Mouse (Mus musculus) hindbrain, embryonic 12.5 days (tissue): ENCODE measurements around the gene Slc1a5. TPM values are rescaled to one million over a fixed set of nuclear protein-coding genes. Genes with fewer than 3 reads are reported as not detected.
A peak's percentile ranks its signal among the peaks of the same experiment; 100 is the strongest.

Experiments used
- ATAC-seq: fragments of 200-750 bp; cut with Nextera tagmentation; 2 replicates; pipeline ENCODE4 v1.8.0; 2017; ENCODE audit warnings: moderate TSS enrichment; ENCODE audit not compliant: low FRiP score
- H3K27ac ChIP-seq: fragments of 300-500 bp; sonication (generic); 2 replicates; pipeline ENCODE4 v1.5.1; 2016; ENCODE audit warnings: mild to moderate bottlenecking
- H3K27me3 ChIP-seq: fragments of 300-500 bp; sonication (generic); 2 replicates; pipeline ENCODE4 v1.6.1; 2016; ENCODE audit warnings: mild to moderate bottlenecking
- H3K36me3 ChIP-seq: fragments of 300-500 bp; sonication (generic); 2 replicates; pipeline ENCODE4 v1.6.1; 2016; ENCODE audit warnings: mild to moderate bottlenecking
- H3K4me1 ChIP-seq: fragments of 300-500 bp; sonication (generic); 2 replicates; pipeline ENCODE4 v1.6.1; 2016
- H3K4me2 ChIP-seq: fragments of 300-500 bp; sonication (generic); replicated peaks from 2 replicates; pipeline ENCODE4 v1.6.1; 2016; ENCODE audit warnings: mild to moderate bottlenecking
- H3K4me3 ChIP-seq: fragments of 300-500 bp; sonication (generic); 2 replicates; pipeline ENCODE4 v1.5.1; 2016; ENCODE audit warnings: mild to moderate bottlenecking
- H3K9ac ChIP-seq: fragments of 300-500 bp; sonication (generic); 2 replicates; pipeline ENCODE4 v1.6.1; 2016; ENCODE audit warnings: mild to moderate bottlenecking, moderate library complexity
- H3K9me3 ChIP-seq: fragments of 300-500 bp; sonication (generic); replicated peaks from 2 replicates; pipeline ENCODE4 v1.6.1; 2016; ENCODE audit warnings: mild to moderate bottlenecking
- WGBS: fragments of 180-500 bp; shearing (Covaris S2); methylation state at CpG from one replicate; pipeline ENCODE4 v1.1.7; 2016; 5-methylcytosine and 5-hydroxymethylcytosine counted together
- polyA plus RNA-seq: library from polyadenylated mRNA; unstranded; fragments of >200 nt; fragmentation: Nextera tagmentation; extraction: Ambion mirVana; gene quantifications from 2 replicates; pipeline ENCODE4 v1.2.1, GENCODE M21; 2016

Slc1a5 gene
- polyA plus RNA-seq, 1 experiment from 2014 or later, result 20.5 TPM

DNA sequence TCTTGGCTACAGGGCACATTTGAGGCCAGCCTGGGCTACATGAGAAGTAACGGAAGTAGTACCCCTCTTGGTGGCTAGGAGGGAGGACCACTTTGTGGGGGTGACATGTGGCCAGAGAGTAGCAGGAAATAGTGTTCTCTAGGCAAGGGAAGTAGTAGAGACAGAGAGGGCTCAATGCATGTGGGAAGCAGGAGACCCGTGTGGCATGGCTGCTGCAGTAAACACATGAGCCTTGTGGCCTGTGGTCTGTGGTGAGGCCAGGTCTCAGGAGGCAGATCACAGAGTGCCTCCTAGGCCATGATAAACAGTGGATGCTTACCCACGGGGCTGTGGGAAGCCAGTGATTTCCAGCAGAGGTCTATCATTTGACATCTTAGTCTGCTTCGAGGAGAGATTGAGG lies 46.1 kb downstream of the Slc1a5 start:
- Histone ChIP-seq H3K4me3 (no peak overlapping the region), H3K36me3 (peaks cover 96% of the 10 kb centered on the region), H3K4me2 (no peak overlapping the region), H3K9me3 (no peaks in the 10 kb centered on the region), H3K27ac (no peak overlapping the region), H3K4me1 (peaks cover 4% of the 10 kb centered on the region; the same call in 1 of the 2 replicates), H3K27me3 (no peaks in the 10 kb centered on the region), H3K9ac (no peak overlapping the region)
- WGBS, result 90% methylated on average over 4 of the region's 4 CpGs
- no peak for ATAC-seq

DNA sequence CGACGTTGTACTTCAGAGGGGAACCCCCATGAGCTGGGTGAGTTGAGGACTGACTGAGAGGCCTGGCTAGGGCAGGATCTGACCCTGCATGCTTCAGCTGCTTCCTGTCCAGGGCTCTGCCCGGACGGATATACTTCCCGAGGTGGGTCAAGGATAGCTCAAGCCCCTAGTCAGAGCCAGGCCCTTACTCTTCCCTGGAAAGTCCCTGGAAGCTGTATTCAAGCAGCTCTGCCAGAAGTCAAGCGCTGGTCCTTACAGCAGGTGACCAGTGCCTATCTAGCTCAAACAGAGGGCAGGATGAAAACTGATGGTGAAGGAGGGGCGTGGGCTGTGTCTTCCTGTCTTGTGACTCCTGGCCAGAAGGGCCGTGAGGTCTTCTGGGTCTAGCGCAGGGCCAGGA lies 49.3 kb downstream of the Slc1a5 start:
- H3K9me3 ChIP-seq, result no peaks in the 10 kb centered on the region
- peaks cover 4% of the 10 kb centered on the region; the same call in 1 of the 2 replicates for H3K4me1 ChIP-seq
- ATAC-seq, result no peak
- H3K27me3 ChIP-seq, result no peaks in the 10 kb centered on the region
- no peak overlapping the region for H3K27ac ChIP-seq
- H3K9ac ChIP-seq, result no peak overlapping the region
- no peak overlapping the region for H3K4me3 ChIP-seq
- peaks cover 98% of the 10 kb centered on the region for H3K36me3 ChIP-seq
- no peak overlapping the region for H3K4me2 ChIP-seq
- WGBS, result 86% methylated on average over 9 of the region's 9 CpGs

DNA sequence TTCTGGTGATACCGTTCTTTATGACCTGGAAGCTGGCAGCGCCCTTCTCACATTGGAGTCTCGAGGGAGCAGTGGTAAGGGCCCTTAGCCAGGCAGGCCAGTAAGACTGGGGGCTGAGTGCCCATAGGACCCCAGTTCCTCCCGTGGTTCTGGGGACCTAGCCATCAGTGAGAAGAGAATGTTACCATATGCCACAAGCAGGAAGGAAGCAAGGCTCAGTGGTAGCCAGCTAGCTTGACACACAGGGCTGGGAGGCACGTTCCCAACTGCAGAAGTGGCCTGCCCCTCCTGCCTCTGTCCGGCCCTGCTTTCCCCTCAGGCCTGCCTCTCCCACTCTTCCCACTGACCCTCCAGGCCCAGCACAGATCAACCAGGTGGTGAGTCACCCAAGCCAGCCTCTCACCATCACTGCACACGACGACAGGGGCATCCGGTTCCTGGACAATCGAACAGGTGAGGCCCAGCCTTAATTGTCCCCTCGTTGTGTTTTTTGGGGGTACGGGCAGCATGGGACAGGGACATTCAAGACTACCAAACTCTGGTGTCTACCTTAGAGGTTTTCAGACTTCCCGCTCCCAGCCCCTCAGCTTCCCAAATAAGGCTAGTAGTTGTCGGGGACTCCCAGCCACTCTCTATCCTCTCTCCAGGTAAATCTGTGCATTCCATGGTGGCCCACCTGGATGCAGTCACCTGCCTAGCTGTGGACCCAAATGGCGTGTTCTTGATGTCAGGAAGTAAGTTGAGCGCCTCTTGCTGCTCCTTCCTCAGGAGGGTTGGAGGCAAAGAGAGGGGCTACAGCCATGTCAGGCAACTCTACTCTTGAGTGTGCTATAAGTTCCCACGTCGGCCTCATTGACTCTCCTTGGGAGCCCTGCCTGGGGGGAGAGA lies 57.0 kb downstream of the Slc1a5 start:
- ATAC-seq, result no peak
- Histone ChIP-seq H3K27me3 (no peaks in the 10 kb centered on the region), H3K4me2 (no peak overlapping the region), H3K27ac (no peak overlapping the region), H3K4me1 (peaks cover 7% of the 10 kb centered on the region), H3K9me3 (no peaks in the 10 kb centered on the region), H3K36me3 (peaks cover 73% of the 10 kb centered on the region), H3K4me3 (no peak overlapping the region), H3K9ac (no peak overlapping the region)
- 94% methylated on average over 18 of the region's 18 CpGs for WGBS

DNA sequence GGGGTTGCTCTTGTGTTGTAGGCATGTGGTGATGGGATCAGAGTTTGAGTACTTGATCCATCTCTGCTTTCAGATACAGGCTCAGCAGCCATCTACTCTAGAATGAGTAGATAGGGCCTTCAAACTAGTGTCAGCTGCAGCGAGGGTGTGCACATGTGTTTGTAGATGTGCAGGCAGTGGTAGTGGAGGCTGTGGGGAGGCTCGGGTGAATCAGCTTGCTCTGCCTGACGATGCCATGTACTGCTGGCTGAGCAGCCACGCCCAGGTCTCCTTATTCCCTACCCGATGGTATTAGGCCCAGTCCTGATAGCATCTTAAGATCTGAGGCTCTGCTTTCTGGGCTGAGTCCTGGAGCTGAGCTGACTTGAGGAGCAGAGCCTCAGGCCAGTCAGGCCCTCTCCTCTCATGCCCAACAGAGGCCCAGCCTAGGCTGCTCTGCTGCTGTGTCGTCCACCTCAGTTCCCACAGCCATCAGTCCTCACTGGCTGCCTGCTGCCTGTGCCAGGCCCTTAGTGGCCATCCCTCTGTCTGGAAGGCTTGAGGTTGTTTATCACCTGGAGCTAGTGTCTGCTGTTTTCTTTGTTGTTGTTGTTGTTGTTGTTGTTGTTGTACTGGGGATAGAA lies 57.8 kb downstream of the Slc1a5 start:
- Histone ChIP-seq H3K9ac (no peak overlapping the region), H3K36me3 (peaks cover 65% of the 10 kb centered on the region), H3K4me3 (no peak overlapping the region), H3K27me3 (no peaks in the 10 kb centered on the region), H3K27ac (no peak overlapping the region), H3K9me3 (no peaks in the 10 kb centered on the region), H3K4me1 (peaks cover 13% of the 10 kb centered on the region), H3K4me2 (no peak overlapping the region)
- no peak for ATAC-seq
- 90% methylated on average over 6 of the region's 6 CpGs for WGBS

DNA sequence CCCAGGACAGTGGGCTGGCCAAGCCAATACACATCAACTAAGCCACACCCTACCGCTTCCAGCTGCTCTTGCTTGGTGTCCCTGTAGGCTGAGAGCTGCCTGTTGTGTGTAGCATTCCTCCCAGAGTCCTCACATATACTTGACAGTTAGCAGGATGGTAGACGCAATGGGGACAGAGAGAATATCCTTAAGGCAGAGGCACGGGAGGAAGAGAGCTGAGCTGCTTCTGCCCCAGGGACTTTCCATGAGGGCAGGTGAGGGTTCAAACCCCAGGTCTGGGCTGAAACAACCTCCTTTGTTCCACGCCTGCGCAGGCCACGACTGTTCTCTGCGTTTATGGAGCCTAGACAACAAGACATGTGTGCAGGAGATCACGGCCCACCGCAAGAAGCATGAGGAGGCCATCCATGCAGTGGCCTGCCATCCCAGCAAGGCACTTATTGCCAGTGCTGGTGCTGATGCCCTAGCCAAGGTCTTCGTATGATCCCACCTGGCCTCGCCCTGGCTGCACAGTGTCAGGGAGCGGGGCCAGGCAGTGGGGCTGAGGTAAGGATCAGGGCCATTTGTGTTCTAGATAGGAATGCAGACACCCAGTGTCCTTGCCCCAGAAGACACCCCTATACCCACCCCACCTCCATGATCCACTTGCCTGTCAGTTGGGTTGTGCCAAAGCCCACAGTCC lies 58.4 kb downstream of the Slc1a5 start:
- H3K4me1 ChIP-seq, result peaks cover 20% of the 10 kb centered on the region
- H3K4me3 ChIP-seq, result no peak overlapping the region
- H3K36me3 ChIP-seq, result peaks cover 59% of the 10 kb centered on the region
- no peaks in the 10 kb centered on the region for H3K9me3 ChIP-seq
- H3K9ac ChIP-seq, result no peak overlapping the region
- ATAC-seq, result no peak
- H3K27me3 ChIP-seq, result no peaks in the 10 kb centered on the region
- no peak overlapping the region for H3K4me2 ChIP-seq
- WGBS, result 91% methylated on average over 12 of the region's 12 CpGs
- no peak overlapping the region for H3K27ac ChIP-seq

DNA sequence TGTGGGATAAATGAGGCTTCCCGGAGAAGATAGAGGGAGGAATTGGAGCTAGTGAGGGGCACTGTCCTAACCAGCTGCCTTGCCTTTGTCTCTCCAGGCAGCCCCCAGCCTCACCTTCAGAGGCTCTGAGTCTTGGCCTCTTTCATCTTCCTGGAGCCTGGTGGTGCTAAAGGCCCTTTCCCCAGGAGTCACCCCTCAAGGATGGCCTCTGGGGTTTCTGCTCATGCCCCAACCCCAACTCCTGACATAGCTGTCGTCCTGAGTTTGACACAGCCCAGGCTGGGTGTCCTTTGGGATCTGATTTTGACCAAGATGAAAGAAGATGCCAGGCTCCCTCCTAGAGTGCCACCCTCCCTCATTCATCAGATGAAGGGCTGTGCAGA lies 59.0 kb downstream of the Slc1a5 start:
- H3K27me3 ChIP-seq, result no peaks in the 10 kb centered on the region
- no peak overlapping the region for H3K9ac ChIP-seq
- H3K27ac ChIP-seq, result no peak overlapping the region
- WGBS, result 90% methylated on average over 2 of the region's 2 CpGs
- ATAC-seq, result no peak
- H3K4me1 ChIP-seq, result peaks cover 23% of the 10 kb centered on the region
- H3K9me3 ChIP-seq, result no peaks in the 10 kb centered on the region
- peaks cover 53% of the 10 kb centered on the region for H3K36me3 ChIP-seq
- no peak overlapping the region for H3K4me2 ChIP-seq
- no peak overlapping the region for H3K4me3 ChIP-seq

DNA sequence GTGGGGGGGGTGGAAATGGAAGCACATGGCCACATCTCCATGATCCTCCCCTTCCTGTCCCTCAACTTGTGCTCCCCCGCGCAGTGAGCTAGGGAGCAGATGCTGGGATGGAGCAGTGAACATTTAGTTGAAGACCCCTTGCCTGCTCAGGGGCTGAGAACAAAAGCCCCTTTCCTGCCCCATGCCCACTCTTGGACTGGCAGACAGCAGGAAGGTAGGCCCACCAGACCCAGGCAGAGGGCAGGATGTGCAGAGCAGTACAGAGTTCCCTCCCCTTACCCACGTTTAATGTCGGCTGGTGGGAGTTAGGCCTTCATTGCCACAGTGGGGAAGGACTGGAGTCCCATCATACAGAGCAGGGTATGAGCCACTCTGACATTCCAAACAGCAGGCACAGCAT lies 59.9 kb downstream of the Slc1a5 start:
- Histone ChIP-seq H3K4me3 (no peak overlapping the region), H3K9ac (no peak overlapping the region), H3K4me2 (no peak overlapping the region), H3K36me3 (peaks cover 52% of the 10 kb centered on the region), H3K27ac (peak overlapping the region; percentile 23; the same call in 1 of the 2 replicates), H3K4me1 (peaks cover 31% of the 10 kb centered on the region), H3K9me3 (no peaks in the 10 kb centered on the region), H3K27me3 (no peaks in the 10 kb centered on the region)
- WGBS, result 75% methylated on average over 4 of the region's 4 CpGs
- ATAC-seq, result no peak

DNA sequence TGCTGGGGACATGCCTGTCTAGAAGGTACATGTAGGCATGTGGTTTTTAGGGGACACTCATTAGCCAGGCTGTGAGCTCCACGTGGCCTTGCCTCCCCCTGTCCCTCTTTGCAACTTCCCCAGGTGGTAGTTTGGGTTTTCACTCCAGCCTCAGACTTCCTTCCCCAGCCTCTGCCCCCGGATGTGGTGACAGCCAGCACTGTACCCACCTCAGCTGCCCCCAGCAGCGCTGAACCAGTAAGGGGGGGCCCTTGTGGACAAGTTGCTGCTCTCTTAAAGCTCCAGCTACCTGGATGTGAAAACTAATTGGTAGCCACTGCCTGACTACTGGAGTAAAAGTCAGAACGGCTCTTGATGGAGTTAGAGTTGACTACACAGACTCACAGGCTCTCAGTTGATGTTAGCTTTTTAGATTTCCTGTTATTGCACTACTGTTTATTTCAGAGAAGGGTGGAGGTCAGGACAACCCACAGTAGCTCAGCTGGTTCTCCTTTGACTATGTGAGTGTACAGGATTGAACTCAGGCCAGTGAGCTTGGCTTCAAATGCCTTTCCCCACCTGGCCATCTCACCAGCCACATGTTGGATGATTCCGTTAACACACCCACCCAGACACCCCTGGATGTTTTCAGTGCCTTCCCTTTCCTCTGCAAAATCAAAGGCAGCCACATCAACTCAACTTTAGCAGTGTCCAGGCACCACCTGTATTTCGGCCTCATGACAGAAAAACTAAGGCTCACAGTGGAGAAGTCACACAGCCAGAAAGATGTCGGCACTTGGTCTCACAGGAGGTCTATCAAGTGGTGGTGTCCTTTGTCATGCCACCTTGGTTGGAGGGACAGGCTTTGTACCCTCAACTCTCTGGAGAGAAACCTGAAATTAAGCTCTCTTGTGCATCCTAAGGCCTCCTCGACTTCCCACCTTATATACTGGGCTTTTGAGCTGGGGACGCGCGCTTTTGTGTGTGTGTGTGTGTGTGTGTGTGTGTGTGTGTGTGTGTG lies 60.7 kb downstream of the Slc1a5 start:
- no peaks in the 10 kb centered on the region for H3K27me3 ChIP-seq
- H3K4me3 ChIP-seq, result peak overlapping the region; percentile 51
- H3K36me3 ChIP-seq, result peaks cover 48% of the 10 kb centered on the region
- WGBS, result 42% methylated on average over 11 of the region's 11 CpGs
- H3K4me1 ChIP-seq, result peaks cover 31% of the 10 kb centered on the region
- H3K9ac ChIP-seq, result peak overlapping the region; percentile 76
- ATAC-seq, result peak; percentile 2
- peak overlapping the region; percentile 73 for H3K27ac ChIP-seq
- peak overlapping the region; percentile 92 for H3K4me2 ChIP-seq
- no peaks in the 10 kb centered on the region for H3K9me3 ChIP-seq

DNA sequence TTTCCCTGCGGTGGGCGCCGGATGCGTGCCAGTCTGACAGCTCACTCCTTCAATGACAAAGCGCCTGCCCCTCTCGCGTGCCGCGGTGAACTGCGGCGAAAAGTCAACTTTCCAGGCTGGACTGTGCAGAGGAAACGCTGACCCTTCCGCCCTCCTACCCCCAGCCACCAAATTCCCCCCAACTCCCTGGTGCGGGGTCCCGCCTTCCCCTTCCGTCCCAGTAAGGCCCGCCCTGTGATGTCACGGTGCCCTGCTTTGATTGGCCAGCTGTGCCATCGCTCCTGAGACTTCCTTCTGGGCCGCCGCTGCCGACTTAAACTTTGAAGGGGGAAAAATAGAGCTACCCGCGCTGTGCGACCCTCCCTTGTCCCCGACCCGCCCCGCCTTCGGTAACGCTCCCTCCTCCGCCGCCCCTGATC lies 61.5 kb downstream of the Slc1a5 start, which contains the start of gene Prkd2:
Gene Prkd2, plus strand, starts transcription at position 258 of the 419 bp plus-strand sequence.
- Histone ChIP-seq H3K4me1 (peaks cover 31% of the 10 kb centered on the region), H3K27ac (peak within 1 kb of the TSS; percentile 73), H3K9me3 (no peaks in the 10 kb centered on the region), H3K9ac (peak within 1 kb of the TSS; percentile 76), H3K4me2 (peak within 1 kb of the TSS; percentile 92), H3K4me3 (peak within 1 kb of the TSS; percentile 51), H3K27me3 (no peaks in the 10 kb centered on the region), H3K36me3 (peaks cover 40% of the 10 kb centered on the region)
- WGBS, result under 1% methylated on average over 29 of the region's 32 CpGs
- peak; percentile 85 for ATAC-seq

DNA sequence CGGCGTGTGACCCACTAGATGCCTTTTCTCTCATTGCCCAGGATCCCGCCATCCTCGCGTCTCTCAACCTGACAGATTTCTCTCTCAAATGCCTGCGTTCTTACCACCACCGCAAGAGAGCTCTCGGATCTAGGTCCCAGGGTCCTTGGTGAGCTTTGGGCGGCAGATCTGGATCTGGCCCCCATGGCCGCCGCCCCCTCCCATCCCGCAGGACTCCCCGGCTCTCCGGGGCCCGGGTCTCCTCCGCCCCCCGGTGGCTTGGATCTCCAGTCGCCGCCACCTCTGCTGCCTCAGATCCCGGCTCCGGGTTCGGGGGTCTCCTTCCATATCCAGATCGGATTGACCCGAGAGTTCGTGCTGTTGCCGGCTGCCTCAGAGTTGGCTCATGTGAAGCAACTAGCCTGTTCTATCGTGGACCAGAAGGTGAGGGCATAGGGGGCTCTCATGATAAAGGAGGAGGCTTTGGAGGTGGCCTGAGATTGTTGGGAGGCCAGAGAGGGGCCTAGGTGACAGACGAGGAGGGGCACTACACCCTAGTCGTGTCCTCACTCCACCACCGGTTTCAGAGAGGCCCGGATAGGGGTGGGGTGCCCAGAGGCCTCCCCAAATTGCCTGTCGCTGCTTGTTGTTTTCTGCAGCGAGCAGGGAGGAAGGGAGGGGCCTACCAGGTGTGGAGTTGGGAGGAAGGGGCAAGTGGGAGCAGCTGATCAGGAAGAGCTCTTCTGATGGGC lies 62.5 kb downstream of the Slc1a5 start:
- H3K4me2 ChIP-seq, result peak overlapping the region; percentile 92
- H3K4me3 ChIP-seq, result peak overlapping the region; percentile 51
- WGBS, result 2% methylated on average over 33 of the region's 33 CpGs
- no peaks in the 10 kb centered on the region for H3K27me3 ChIP-seq
- H3K27ac ChIP-seq, result peak overlapping the region; percentile 73
- 0 out of 2 replicates have a peak, but pooled peaks have one; percentile 17 for ATAC-seq
- peaks cover 30% of the 10 kb centered on the region for H3K36me3 ChIP-seq
- H3K9me3 ChIP-seq, result no peaks in the 10 kb centered on the region
- H3K4me1 ChIP-seq, result peaks cover 31% of the 10 kb centered on the region
- peak overlapping the region; percentile 76 for H3K9ac ChIP-seq

DNA sequence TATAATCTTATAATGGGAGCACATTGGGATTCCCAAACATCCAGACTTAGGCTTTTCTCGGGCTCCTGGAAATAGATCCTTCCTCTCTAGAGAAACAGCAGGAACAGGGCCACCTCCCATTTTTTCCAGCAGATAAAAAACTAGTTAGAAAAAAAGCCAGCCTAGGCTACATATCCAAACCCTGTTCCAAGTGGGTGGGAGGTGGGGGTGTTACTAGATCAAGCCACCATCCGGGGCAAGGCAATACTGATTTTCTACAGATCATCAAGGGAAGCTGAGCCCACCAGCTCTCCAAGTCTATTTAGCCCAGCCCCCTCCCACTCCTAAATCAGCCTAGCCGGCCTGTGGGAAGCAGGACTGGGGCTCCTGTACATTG lies 63.5 kb downstream of the Slc1a5 start:
- WGBS, result 55% methylated on average over 3 of the region's 3 CpGs
- H3K9ac ChIP-seq, result 0 out of 2 replicates have a peak overlapping the region, but pooled peaks have one; percentile 9

More for the DNA sequence above, 63.5 kb downstream of the Slc1a5 start:
- no peak overlapping the region for H3K27ac ChIP-seq
- no peak for ATAC-seq
- no peaks in the 10 kb centered on the region for H3K27me3 ChIP-seq
- H3K36me3 ChIP-seq, result peaks cover 27% of the 10 kb centered on the region
- H3K9me3 ChIP-seq, result no peaks in the 10 kb centered on the region
- peak overlapping the region; percentile 92 for H3K4me2 ChIP-seq
- peaks cover 31% of the 10 kb centered on the region for H3K4me1 ChIP-seq
- H3K4me3 ChIP-seq, result no peak overlapping the region
